Mouse (Mus musculus): ENCODE data around the gene Dab1.

DNA sequence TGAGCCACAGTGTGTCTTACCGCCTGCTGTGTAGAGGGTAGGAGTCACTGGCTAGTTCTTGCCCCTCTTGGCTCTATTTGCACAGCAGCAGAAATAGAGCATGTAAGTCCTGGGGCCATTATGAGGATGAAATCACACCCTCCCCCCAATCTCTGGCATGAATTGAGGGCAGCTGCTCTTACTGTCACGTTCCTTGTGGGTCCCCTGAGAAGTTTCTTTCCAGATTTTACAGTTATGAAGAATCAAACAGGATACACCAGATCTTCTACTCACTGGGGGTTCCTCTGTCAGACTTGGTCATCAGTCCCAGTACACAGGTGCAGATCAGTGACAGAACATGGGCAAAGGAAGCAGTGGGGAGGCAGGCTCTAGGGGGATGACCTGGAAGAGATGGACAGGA is 825.8 kb downstream of the Dab1 start:
- TF ChIP-seq CTCF (IDR thresholded peaks at IDR 0.05; ENCODE audit: insufficient read depth, low read depth, low read length), result no peak
- TF ChIP-seq POLR2A (IDR thresholded peaks at IDR 0.05; ENCODE audit: insufficient read depth, low read depth, low read length), result no peak

All from olfactory bulb, adult 2 months (tissue).